Mouse (Mus musculus) limb, embryonic 14.5 days (tissue): ENCODE data around the gene Tbc1d1. TPM values are rescaled to one million over a fixed set of nuclear protein-coding genes. Genes with fewer than 3 reads are reported as not detected.

Source experiments
- ATAC-seq: fragments of 200-750 bp; cut with Nextera tagmentation; 2 replicates; pipeline ENCODE4 v1.8.0; 2017; ENCODE audit warnings: low read depth, moderate number of reproducible peaks, moderate TSS enrichment; ENCODE audit not compliant: low FRiP score
- DNase-seq: peaks from one replicate; pipeline ENCODE4 v3.0.0-alpha.2; 2015; ENCODE audit warnings: low spot score
- H3K27ac ChIP-seq: fragments of 300-500 bp; sonication (generic); replicated peaks from 2 replicates; pipeline ENCODE4 v1.5.1; 2014; ENCODE audit warnings: low read depth, mild to moderate bottlenecking, low read length, moderate library complexity, mixed read lengths
- H3K27me3 ChIP-seq: fragments of 300-500 bp; sonication (generic); 2 replicates; pipeline ENCODE4 v1.6.1; 2014; ENCODE audit warnings: low read length, mixed read lengths; ENCODE audit not compliant: control insufficient read depth, insufficient read depth
- H3K36me3 ChIP-seq: fragments of 300-500 bp; sonication (generic); 2 replicates; pipeline ENCODE4 v1.6.1; 2014; ENCODE audit warnings: mild to moderate bottlenecking, low read length, moderate library complexity, mixed read lengths; ENCODE audit not compliant: control insufficient read depth, insufficient read depth
- H3K4me1 ChIP-seq: fragments of 300-500 bp; sonication (generic); 2 replicates; pipeline ENCODE4 v1.6.1; 2014; ENCODE audit warnings: antibody characterized with exemption, low read length, mixed read lengths; ENCODE audit not compliant: control insufficient read depth, insufficient read depth
- H3K4me2 ChIP-seq: fragments of 300-500 bp; sonication (generic); replicated peaks from 2 replicates; pipeline ENCODE4 v1.6.1; 2014; ENCODE audit warnings: low read depth, mild to moderate bottlenecking, low read length, moderate library complexity; ENCODE audit not compliant: severe bottlenecking
- H3K4me3 ChIP-seq: fragments of 300-500 bp; sonication (generic); replicated peaks from 2 replicates; pipeline ENCODE4 v1.5.1; 2014; ENCODE audit warnings: low read length
- H3K9ac ChIP-seq: fragments of 300-500 bp; sonication (generic); 2 replicates; pipeline ENCODE4 v1.6.1; 2014; ENCODE audit warnings: mild to moderate bottlenecking, low read depth, low read length, moderate library complexity; ENCODE audit not compliant: severe bottlenecking
- H3K9me3 ChIP-seq: fragments of 300-500 bp; sonication (generic); 2 replicates; pipeline ENCODE4 v1.6.1; 2016; ENCODE audit warnings: low read length; ENCODE audit not compliant: control insufficient read depth
- POLR2A ChIP-seq: fragments of 200-500 bp; IDR thresholded peaks from 2 replicates; pipeline ENCODE4 v1.8.0; 2012; ENCODE audit warnings: inconsistent platforms, mild to moderate bottlenecking, moderate library complexity, borderline replicate concordance; ENCODE audit not compliant: insufficient read depth, insufficient read length; ENCODE audit errors: extremely low read depth
- WGBS: fragments of 180-500 bp; shearing (Covaris S2); extraction: QIAGEN DNeasy Blood & Tissue Kit; methylation state at CpG from one replicate; pipeline ENCODE4 v1.1.7; 2014; 5-methylcytosine and 5-hydroxymethylcytosine counted together
- polyA plus RNA-seq, 2 experiments: library from polyadenylated mRNA; depleted of rRNA in 1 of 2; stranded (reverse) in 1 of 2; unstranded in 1 of 2; fragments of >200 nt; fragmentation: Nextera tagmentation in 1 of 2; extraction: Ambion mirVana in 1 of 2; gene quantifications; 2 replicates each; pipeline versions ENCODE4 v1.2.1 to v1.2.3; 2012 to 2014

The Tbc1d1 gene
- polyA plus RNA-seq, 2 experiments: 23.1 to 25.5 TPM

- Histone ChIP-seq H3K4me1 (peaks cover 42% of the 10 kb centered on the region), H3K27me3 (no peaks in the 10 kb centered on the region), H3K4me2 (no peak overlapping the region), H3K9ac (no peak overlapping the region), H3K9me3 (no peaks in the 10 kb centered on the region), H3K27ac (0 out of 2 replicates have a peak overlapping the region, but pooled peaks have one; percentile 83), H3K36me3 (no peaks in the 10 kb centered on the region), H3K4me3 (no peak overlapping the region)
- DNase-seq (no peak), ATAC-seq (no peak)
- TF ChIP-seq POLR2A: no peak
- WGBS: 89% methylated on average over 5 of the region's 5 CpGs
Measured at GRCm38 (mm10) chr5:64379829-64380228, 223.7 kb downstream of the Tbc1d1 start.

- DNase-seq (no peak), ATAC-seq (no peak)
- no peak overlapping the region for H3K4me3 ChIP-seq
- no peaks in the 10 kb centered on the region for H3K27me3 ChIP-seq
- 39% methylated on average over 11 of the region's 11 CpGs for WGBS
- no peak overlapping the region for H3K9ac ChIP-seq
- no peaks in the 10 kb centered on the region for H3K36me3 ChIP-seq
- H3K4me1 ChIP-seq: peaks cover 41% of the 10 kb centered on the region
- no peak overlapping the region for H3K27ac ChIP-seq
- TF ChIP-seq POLR2A: no peak
- no peaks in the 10 kb centered on the region for H3K9me3 ChIP-seq
- H3K4me2 ChIP-seq: no peak overlapping the region
Measured at GRCm38 (mm10) chr5:64380698-64381375, 224.7 kb downstream of the Tbc1d1 start.

- no peak for ATAC-seq
- Histone ChIP-seq H3K4me1 (peaks cover 41% of the 10 kb centered on the region), H3K36me3 (no peaks in the 10 kb centered on the region), H3K27ac (0 out of 2 replicates have a peak overlapping the region, but pooled peaks have one; percentile 8), H3K4me2 (no peak overlapping the region), H3K27me3 (no peaks in the 10 kb centered on the region), H3K9ac (no peak overlapping the region), H3K4me3 (no peak overlapping the region), H3K9me3 (no peaks in the 10 kb centered on the region)
- no peak for TF ChIP-seq POLR2A
- WGBS: 43% methylated on average over 8 of the region's 8 CpGs
- DNase-seq: no peak
Measured at GRCm38 (mm10) chr5:64381538-64381937, 225.4 kb downstream of the Tbc1d1 start.

- Histone ChIP-seq H3K27ac (peak overlapping the region; percentile 27; the same call in 1 of the 2 replicates), H3K4me3 (no peak overlapping the region), H3K9me3 (no peaks in the 10 kb centered on the region), H3K4me1 (peaks cover 40% of the 10 kb centered on the region), H3K9ac (no peak overlapping the region), H3K27me3 (no peaks in the 10 kb centered on the region), H3K4me2 (no peak overlapping the region), H3K36me3 (no peaks in the 10 kb centered on the region)
- WGBS: 11% methylated on average over 8 of the region's 8 CpGs
- no peak for TF ChIP-seq POLR2A
- peak; percentile 76 for ATAC-seq
- DNase-seq: peak; percentile 85
Measured at GRCm38 (mm10) chr5:64382451-64383057, 226.4 kb downstream of the Tbc1d1 start.

- WGBS: 27% methylated on average over 4 of the region's 4 CpGs
- Histone ChIP-seq H3K27ac (no peak overlapping the region), H3K9me3 (no peaks in the 10 kb centered on the region), H3K36me3 (no peaks in the 10 kb centered on the region), H3K4me1 (peaks cover 34% of the 10 kb centered on the region), H3K27me3 (no peaks in the 10 kb centered on the region), H3K4me3 (no peak overlapping the region), H3K4me2 (no peak overlapping the region), H3K9ac (no peak overlapping the region)
- DNase-seq: no peak
- ATAC-seq: peak; percentile 52
- TF ChIP-seq POLR2A: no peak
Measured at GRCm38 (mm10) chr5:64383215-64383614, 227.1 kb downstream of the Tbc1d1 start.

- Histone ChIP-seq H3K27ac (no peak overlapping the region), H3K4me1 (peaks cover 32% of the 10 kb centered on the region)
- no peak for DNase-seq
Measured at GRCm38 (mm10) chr5:64384546-64384945, 228.4 kb downstream of the Tbc1d1 start.

More at GRCm38 (mm10) chr5:64384546-64384945, 228.4 kb downstream of the Tbc1d1 start:
- H3K27me3 ChIP-seq: no peaks in the 10 kb centered on the region
- no peaks in the 10 kb centered on the region for H3K36me3 ChIP-seq
- H3K9me3 ChIP-seq: no peaks in the 10 kb centered on the region
- no peak for TF ChIP-seq POLR2A
- no peak overlapping the region for H3K9ac ChIP-seq
- no peak for ATAC-seq
- 36% methylated on average over 6 of the region's 6 CpGs for WGBS
- no peak overlapping the region for H3K4me2 ChIP-seq
- no peak overlapping the region for H3K4me3 ChIP-seq
